Mouse (Mus musculus): ENCODE measurements around the gene Lbhd2. TPM values are rescaled to one million over a fixed set of nuclear protein-coding genes. Genes with fewer than 3 reads are reported as not detected.

The Lbhd2 gene
- polyA plus RNA-seq, 1 experiment from 2014 or later: not detected

- 0 out of 2 replicates have a peak overlapping the region, but pooled peaks have one; percentile 17 for H3K27ac ChIP-seq
- H3K4me1 ChIP-seq: peaks cover 36% of the 10 kb centered on the region
- 66% methylated on average over 12 of the region's 12 CpGs for WGBS (ENCODE audit: insufficient replicate concordance)
- no peak for ATAC-seq
- no peak overlapping the region for H3K9ac ChIP-seq
- peaks cover 31% of the 10 kb centered on the region for H3K27me3 ChIP-seq (replicated peaks)
- H3K4me3 ChIP-seq: no peak overlapping the region
- H3K4me2 ChIP-seq: no peak overlapping the region
- peaks cover 49% of the 10 kb centered on the region for H3K36me3 ChIP-seq
- no peaks in the 10 kb centered on the region for H3K9me3 ChIP-seq (replicated peaks)
Measured at GRCm38 (mm10) chr12:111455311-111455846, 48.8 kb downstream of the Lbhd2 start.

- Histone ChIP-seq H3K4me1 (peaks cover 33% of the 10 kb centered on the region), H3K27ac (0 out of 2 replicates have a peak overlapping the region, but pooled peaks have one; percentile 17), H3K36me3 (peaks cover 44% of the 10 kb centered on the region), H3K9me3 (replicated peaks) (no peaks in the 10 kb centered on the region), H3K4me3 (no peak overlapping the region), H3K4me2 (no peak overlapping the region), H3K27me3 (replicated peaks) (peaks cover 32% of the 10 kb centered on the region), H3K9ac (no peak overlapping the region)
- WGBS (ENCODE audit: insufficient replicate concordance): 44% methylated on average over 8 of the region's 8 CpGs
- no peak for ATAC-seq
Measured at GRCm38 (mm10) chr12:111455860-111456259, 49.3 kb downstream of the Lbhd2 start.

- H3K27ac ChIP-seq: no peak overlapping the region
- peaks cover 43% of the 10 kb centered on the region for H3K27me3 ChIP-seq (replicated peaks)
- 0 out of 2 replicates have a peak overlapping the region, but pooled peaks have one; percentile 7 for H3K9ac ChIP-seq
- no peak overlapping the region for H3K4me3 ChIP-seq
- no peak for ATAC-seq
- peaks cover 40% of the 10 kb centered on the region for H3K4me1 ChIP-seq
- H3K4me2 ChIP-seq: no peak overlapping the region
- H3K9me3 ChIP-seq (replicated peaks): no peaks in the 10 kb centered on the region
- WGBS (ENCODE audit: insufficient replicate concordance): 78% methylated on average over 1 of the region's 1 CpGs
- H3K36me3 ChIP-seq: peaks cover 25% of the 10 kb centered on the region
Measured at GRCm38 (mm10) chr12:111457742-111458141, 51.1 kb downstream of the Lbhd2 start.

Other genes with a start within 250 kb of the Lbhd2 start
- 5.6 and 6.2 TPM in 2 replicates for gene Traf3, start 240.4 kb upstream of the Lbhd2 start, polyA plus RNA-seq (2016; fragmentation: Nextera tagmentation; extraction: Ambion mirVana)
- gene 4930595D18Rik, start 222.3 kb upstream of the Lbhd2 start, polyA plus RNA-seq (2016; fragmentation: Nextera tagmentation; extraction: Ambion mirVana): not detected in 2 replicates
- 2.0 and 2.2 TPM in 2 replicates for gene Amn, start 135.7 kb upstream of the Lbhd2 start, polyA plus RNA-seq (2016; fragmentation: Nextera tagmentation; extraction: Ambion mirVana)
- 13.0 and 15.1 TPM in 2 replicates for gene Cdc42bpb, start 29.1 kb upstream of the Lbhd2 start, polyA plus RNA-seq (2016; fragmentation: Nextera tagmentation; extraction: Ambion mirVana)
- 15.5 and 18.2 TPM in 2 replicates for gene Exoc3l4, start 10.2 kb downstream of the Lbhd2 start, polyA plus RNA-seq (2016; fragmentation: Nextera tagmentation; extraction: Ambion mirVana)
- gene Tnfaip2, start 35.7 kb downstream of the Lbhd2 start, polyA plus RNA-seq (2016; fragmentation: Nextera tagmentation; extraction: Ambion mirVana): 88.6 and 94.9 TPM in 2 replicates
- 1.8 and 2.4 TPM in 2 replicates for gene Gm266, start 79.0 kb downstream of the Lbhd2 start, polyA plus RNA-seq (2016; fragmentation: Nextera tagmentation; extraction: Ambion mirVana)
- 664 and 670 TPM in 2 replicates for gene Eif5, start 131.2 kb downstream of the Lbhd2 start, polyA plus RNA-seq (2016; fragmentation: Nextera tagmentation; extraction: Ambion mirVana)
- gene Mark3, start 167.7 kb downstream of the Lbhd2 start, polyA plus RNA-seq (2016; fragmentation: Nextera tagmentation; extraction: Ambion mirVana): 32.9 and 35.2 TPM in 2 replicates

All from liver, embryonic 12.5 days (tissue).